Mouse (Mus musculus): ENCODE data around the gene Ddx19b.

The Ddx19b gene

GRCm38 (mm10) chr8:110965594-110965993 lies 66.0 kb downstream of the Ddx19b start:
- DNase-seq (ENCODE audit: low read depth, low spot score) = no peak

GRCm38 (mm10) chr8:110964666-110965065 lies 66.9 kb downstream of the Ddx19b start:
- no peak for DNase-seq (ENCODE audit: low read depth, low spot score)

DNA sequence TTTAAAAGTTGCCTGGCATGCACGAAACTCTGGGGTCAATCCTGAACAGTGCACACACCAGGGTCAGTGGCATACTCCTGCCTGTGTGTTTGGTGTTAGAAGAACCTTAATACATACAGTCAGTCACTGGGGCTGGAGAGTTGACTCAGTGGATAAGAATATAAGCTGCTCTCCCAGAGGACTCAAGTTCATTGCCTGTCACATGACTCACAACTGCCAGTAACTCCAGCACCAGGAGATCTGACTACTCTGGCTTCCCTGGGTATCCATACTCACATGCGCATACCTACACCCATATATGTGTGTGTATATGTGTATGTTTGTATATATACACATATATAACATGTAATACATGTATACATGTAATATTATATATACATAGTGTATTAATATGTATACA lies 68.5 kb downstream of the Ddx19b start:
- DNase-seq (ENCODE audit: low read depth, low spot score) = no peak

DNA sequence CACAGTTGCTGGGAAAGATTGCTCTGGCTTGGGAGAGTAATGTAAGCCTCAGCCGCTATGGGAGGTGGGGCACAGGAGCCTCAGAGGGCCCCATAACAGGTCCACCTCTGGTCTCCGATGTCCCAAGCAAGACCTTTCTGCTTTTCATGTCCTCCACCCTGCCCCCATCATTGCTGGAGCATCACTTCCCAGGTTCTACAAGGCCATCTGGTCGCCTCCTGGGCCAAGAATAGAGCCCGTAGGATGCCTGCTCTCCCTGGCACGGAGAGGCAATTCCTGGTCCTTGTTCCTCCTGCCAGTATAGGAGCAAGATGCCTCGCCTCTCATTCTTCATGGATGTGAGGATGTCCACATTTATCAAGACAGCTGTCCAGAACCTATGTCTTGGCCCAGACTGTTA lies 71.6 kb downstream of the Ddx19b start:
- no peak for DNase-seq (ENCODE audit: low read depth, low spot score)

- DNase-seq (ENCODE audit: low read depth, low spot score) = no peak
These were observed 72.3 kb downstream of the Ddx19b start for GRCm38 (mm10) chr8:110959071-110959780.

GRCm38 (mm10) chr8:110958553-110958952 lies 73.0 kb downstream of the Ddx19b start:
- DNase-seq (ENCODE audit: low read depth, low spot score) = peak; percentile 36

GRCm38 (mm10) chr8:110958135-110958534 lies 73.4 kb downstream of the Ddx19b start:
- DNase-seq (ENCODE audit: low read depth, low spot score) = no peak

DNA sequence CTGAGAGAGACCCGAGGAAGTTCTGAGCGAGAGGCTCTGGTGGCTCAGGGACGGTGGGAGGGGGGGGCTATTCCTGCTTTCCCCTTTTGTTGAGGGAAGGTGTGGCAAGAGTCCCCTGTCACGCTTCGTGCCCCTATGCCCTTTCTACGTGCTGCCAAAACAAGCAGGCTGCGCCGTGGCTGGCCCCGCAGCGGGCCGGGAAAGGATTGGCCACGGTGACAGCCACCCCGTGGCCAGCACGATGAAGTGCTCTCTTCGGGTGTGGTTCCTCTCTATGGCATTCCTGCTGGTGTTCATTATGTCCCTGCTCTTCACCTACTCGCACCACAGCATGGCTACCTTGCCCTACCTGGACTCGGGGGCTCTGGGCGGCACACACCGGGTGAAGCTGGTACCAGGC lies 74.1 kb downstream of the Ddx19b start:
- DNase-seq (ENCODE audit: low read depth, low spot score) = no peak

DNA sequence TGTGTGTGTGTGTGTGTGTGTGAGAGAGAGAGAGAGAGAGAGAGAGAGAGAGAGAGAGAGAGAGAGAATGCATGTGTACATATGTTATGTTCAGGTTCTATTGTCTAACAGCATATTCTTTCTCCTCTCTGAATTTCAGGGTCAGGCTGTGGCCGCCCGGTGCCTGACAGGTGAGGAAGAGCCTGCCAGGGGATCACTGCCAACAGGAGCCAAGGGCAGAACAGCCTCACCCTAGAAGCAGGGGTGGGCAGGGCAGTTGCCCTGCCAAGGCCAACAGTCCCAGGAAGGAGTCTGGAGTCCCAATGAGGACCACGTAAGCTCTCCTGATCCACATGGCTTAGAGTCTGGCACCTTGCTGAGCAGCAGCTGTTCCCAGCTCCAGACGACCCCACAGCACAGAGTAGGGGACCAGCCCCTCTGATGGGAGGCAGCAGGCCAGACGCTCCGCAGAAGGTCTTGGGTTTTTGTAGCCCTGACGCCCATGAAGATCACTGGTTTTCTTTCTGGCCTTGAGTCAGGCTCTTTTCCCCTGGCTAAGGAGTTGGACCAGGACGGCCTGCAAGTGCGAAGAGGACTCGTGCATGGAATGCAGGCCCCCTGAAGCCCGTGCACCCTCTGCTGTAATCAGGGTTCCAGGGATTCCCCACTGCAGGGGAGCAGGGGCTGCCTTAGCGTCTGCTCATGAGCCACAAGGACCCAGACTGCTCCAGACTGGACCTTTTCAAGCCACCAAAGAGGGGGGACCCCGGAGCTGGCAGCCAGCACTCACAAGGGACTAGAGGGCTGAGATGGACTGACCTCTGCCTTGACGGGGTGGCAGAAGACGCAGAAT lies 74.7 kb downstream of the Ddx19b start:
- DNase-seq (ENCODE audit: low read depth, low spot score) = no peak

DNA sequence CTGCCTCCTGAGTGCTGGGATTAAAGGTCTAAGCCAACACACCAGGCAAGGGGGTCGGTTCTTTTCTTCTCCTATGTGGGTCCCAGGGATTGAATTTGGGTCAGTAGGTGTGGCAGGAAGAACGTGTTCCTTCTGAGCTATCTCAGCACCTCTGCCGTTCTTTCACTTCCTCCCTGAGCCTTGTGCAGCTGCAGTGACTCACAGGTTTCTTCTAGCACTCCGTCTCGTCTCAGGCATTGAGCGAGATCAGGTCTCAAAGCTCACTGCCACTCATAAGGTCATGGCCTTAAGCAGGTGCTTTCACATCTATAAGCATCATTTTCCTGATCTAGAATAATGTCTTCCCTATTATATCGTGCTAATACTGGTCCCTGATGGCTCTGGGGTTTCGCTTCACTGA lies 76.8 kb downstream of the Ddx19b start:
- peak; percentile 65 for DNase-seq (ENCODE audit: low read depth, low spot score)

Measured in CD4-positive, CD25-positive, alpha-beta regulatory T cell, adult 2 months (primary cell).